Mouse (Mus musculus) bone marrow macrophage, adult 2 months (primary cell): Measurements from ENCODE around the gene Cnih1. TPM values are rescaled to one million over a fixed set of nuclear protein-coding genes. Genes with fewer than 3 reads are reported as not detected.
"Not testable (repeated sequence)": the region's sequence is repeated elsewhere in the genome, so short reads cannot be mapped to it uniquely, and the experiment has no call there.

ENCODE experiments used
- H3K27ac ChIP-seq: 2 replicates; pipeline ENCODE4 v1.5.1; 2012; ENCODE audit warnings: low read depth, low read length; ENCODE audit not compliant: insufficient read depth
- H3K4me1 ChIP-seq: 2 replicates; pipeline ENCODE4 v1.6.1; 2012; ENCODE audit warnings: low read length; ENCODE audit not compliant: control insufficient read depth, insufficient read depth
- H3K4me3 ChIP-seq: 2 replicates; pipeline ENCODE4 v1.5.1; 2012; ENCODE audit warnings: mild to moderate bottlenecking, low read length, moderate library complexity; ENCODE audit not compliant: insufficient read depth
- CTCF ChIP-seq: IDR thresholded peaks from 2 replicates; pipeline ENCODE4 v1.5.1; 2012; ENCODE audit warnings: low read depth, mild to moderate bottlenecking, low read length, moderate library complexity
- POLR2A ChIP-seq: IDR thresholded peaks from 2 replicates; pipeline ENCODE4 v1.6.1; 2012; ENCODE audit warnings: mild to moderate bottlenecking, low read depth, low read length, borderline replicate concordance
- polyA plus RNA-seq: library from polyadenylated mRNA; stranded (reverse); fragments of >200 nt; gene quantifications from 2 replicates; pipeline ENCODE4 v1.2.4, GENCODE M21; 2012; ENCODE audit not compliant: missing spikeins, insufficient read depth, insufficient read length

Cnih1 gene
- polyA plus RNA-seq, 1 experiment, result 88.8 TPM

DNA sequence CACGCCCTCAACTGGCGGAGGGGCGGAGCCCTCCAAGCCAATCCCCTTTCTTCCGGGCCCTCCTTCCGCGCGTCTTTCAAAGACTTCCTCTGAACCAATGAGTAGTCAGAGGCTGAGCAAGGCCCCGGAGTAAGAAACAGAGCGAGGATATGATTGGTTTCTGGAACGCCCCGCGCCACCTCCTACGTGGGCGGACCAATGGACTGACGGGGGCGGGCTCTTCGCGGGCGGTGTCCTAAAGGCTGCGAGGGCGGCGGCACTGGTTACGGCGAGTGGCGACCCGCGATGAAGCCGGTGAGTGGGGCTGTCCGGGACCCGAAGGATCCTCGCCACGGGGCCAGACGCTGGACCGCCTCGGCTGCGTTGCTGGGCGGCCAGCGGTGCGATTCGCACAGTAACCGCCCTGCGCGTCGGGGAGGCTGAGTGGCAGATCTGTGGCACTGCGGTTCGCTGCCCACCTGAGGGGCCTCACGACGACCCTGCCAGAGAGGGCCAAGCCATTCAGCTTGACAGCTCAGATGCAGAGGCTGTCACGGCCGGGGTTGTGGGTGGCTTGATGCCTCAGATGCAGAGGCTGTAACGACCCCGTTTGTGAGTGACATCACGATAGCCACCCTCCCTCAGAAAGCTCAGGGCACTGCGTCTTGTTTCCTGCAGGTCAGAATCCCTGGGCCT is 27.7 kb downstream of the Cnih1 start, which contains the start of gene Cdkn3:
TSS of gene Cdkn3 (plus strand) at position 187 of the 675 bp plus-strand sequence.
- Histone ChIP-seq H3K4me3 (peak within 1 kb of the TSS; percentile 78), H3K27ac (no peak within 1 kb of the TSS), H3K4me1 (peaks cover 6% of the 10 kb centered on the region)
- no peak for TF ChIP-seq CTCF
- TF ChIP-seq POLR2A, result no peak

DNA sequence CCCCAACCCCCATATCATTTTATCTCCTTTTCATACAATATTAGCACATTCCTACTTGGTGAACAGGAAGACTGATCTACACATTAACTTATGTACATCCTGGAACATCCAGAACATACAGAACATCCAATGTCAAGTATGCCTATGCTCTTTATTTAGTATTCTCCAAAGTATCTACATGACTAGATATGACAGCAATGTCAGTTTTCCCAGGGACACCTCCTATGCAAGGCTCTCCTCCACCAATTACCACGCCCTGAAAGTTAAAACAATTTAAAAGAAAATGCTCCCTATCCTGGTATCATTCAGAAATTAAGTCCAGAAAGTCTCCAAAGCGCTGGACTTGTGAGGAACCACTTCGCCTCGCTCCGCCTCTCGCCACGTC is 28.2 kb downstream of the Cnih1 start:
- TF ChIP-seq POLR2A, result no peak
- TF ChIP-seq CTCF, result no peak
- Histone ChIP-seq H3K4me1 (peaks cover 6% of the 10 kb centered on the region), H3K4me3 (no peak overlapping the region), H3K27ac (no peak overlapping the region)

DNA sequence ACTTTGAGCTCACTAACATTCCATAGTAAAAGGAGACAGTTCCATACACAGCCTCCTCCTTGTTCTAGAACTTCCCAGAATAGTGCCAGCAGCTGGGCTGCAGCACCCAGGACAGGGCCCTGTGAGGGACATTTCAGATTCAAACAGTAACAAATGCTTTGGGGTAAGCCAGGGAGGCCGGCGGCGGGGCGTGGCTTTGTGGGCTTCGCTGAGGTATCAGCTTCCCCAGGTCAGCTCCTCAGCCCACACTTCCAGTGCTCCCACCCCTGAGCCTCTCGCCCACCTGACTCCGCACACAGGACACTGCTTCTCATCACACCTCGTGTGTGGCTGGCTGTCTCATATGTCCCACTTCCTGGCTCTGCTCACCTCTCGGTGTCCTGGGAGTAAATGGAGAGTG is 30.5 kb downstream of the Cnih1 start:
- TF ChIP-seq CTCF, result no peak
- no peak for TF ChIP-seq POLR2A
- Histone ChIP-seq H3K4me1 (peaks cover 6% of the 10 kb centered on the region), H3K27ac (no peak overlapping the region), H3K4me3 (no peak overlapping the region)

DNA sequence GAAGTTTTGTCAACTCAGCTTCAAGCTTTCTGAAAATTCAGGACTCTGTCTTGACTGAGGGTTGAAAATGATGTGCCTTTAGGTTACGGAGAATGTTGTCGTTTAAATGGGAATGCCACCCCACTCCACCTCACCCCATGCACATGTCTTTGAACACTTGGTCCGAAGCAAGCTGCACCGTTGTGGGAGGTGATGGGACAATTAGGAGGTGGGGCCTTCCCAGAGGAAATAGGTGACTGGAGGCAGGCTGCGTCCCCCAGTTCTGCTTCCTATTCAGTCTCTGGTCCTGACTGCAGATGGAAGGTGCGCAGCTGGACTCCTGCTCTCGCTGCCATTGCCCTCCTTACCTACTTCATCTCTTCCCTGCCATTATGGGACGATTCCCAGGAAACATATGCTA is 32.4 kb downstream of the Cnih1 start:
- Histone ChIP-seq H3K4me1 (no peaks in the 10 kb centered on the region; the same call in 1 of the 2 replicates), H3K27ac (no peak overlapping the region), H3K4me3 (no peak overlapping the region)
- TF ChIP-seq CTCF, result no peak
- TF ChIP-seq POLR2A, result no peak

DNA sequence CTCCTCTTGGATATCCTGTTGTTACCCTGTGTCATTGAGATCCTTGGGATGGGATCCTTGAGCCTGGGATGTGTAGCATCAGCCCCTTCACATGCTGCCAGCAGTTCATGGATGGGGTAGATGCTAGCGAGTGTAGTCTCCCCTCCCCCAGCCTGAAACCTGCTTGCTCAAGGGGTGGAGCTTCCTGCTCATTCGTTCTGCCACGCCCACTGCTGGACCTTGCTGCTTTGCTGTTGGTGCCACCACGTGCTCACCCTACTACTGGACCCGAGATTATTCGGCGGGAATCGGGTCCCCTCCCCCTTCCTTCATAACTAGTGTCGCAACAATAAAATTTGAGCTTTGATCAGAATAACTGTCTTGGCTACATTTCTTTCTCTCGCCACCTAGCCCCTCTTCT is 33.8 kb downstream of the Cnih1 start:
- H3K27ac ChIP-seq, H3K4me3 ChIP-seq, H3K4me1 ChIP-seq: not testable (repeated sequence)

DNA sequence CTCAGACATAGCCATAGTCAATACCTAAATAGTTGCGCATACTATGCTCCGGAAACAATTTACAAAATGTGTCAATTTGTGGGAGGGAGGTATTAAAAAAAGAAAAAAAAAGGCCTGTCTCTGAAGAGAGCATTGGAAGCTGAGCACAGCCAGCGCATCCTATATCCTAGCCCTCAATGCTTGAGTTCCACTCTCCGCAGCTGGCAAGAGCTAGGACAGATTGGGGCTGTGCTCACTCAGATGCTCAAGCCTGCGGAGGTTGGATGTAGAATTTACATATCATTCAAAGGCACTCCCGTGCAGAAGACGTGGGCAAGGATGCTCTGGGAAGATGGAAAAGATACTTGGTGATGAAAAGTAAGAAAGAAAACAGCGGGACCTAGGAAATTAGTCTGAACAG is 42.8 kb downstream of the Cnih1 start:
- Histone ChIP-seq H3K4me1 (peaks cover 11% of the 10 kb centered on the region), H3K4me3 (no peak overlapping the region), H3K27ac (no peak overlapping the region)
- TF ChIP-seq CTCF, result no peak
- no peak for TF ChIP-seq POLR2A

DNA sequence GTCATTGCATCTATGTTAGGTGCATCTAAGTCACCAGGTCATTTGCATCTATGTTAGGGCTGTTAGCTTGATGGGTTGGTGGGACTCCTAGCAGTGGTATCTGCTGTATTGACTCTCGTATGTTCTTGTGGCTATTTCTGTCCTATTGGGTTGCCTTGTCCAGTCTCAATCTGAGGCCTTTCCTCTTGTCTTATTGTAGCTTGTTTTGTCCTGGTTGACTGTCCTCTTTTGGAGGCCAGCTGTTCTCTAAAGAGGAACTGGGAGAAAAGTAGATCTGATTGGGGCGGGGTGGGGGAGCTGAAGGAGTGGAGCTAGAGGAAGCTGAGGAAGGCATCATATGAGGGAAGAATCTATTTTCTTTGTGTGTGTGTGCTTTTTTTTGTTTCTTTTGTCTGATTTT is 45.5 kb downstream of the Cnih1 start:
- peaks cover 11% of the 10 kb centered on the region for H3K4me1 ChIP-seq
- peak overlapping the region; percentile 52 for H3K27ac ChIP-seq
- no peak overlapping the region for H3K4me3 ChIP-seq
- TF ChIP-seq CTCF (no peak), POLR2A (no peak)

DNA sequence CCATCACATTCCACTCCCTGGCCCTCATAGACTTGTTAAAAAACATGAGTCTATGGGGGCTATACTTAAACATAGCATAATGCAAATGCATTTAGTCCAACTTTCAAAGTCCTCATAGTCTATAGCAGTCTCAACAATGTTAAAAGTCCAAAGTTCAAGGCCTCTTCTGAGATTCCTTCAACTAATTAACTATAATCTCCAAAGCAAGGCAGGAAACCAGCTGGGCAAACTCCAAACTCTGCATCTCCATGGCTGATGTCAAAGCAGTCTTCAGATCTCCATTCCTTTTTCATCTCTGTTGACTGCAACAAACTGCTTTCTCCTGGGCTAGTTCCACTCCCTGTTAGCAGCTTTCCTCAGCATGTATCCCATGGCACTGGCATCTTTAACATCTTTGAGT is 50.9 kb downstream of the Cnih1 start:
- H3K27ac ChIP-seq, H3K4me3 ChIP-seq, H3K4me1 ChIP-seq: not testable (repeated sequence)

DNA sequence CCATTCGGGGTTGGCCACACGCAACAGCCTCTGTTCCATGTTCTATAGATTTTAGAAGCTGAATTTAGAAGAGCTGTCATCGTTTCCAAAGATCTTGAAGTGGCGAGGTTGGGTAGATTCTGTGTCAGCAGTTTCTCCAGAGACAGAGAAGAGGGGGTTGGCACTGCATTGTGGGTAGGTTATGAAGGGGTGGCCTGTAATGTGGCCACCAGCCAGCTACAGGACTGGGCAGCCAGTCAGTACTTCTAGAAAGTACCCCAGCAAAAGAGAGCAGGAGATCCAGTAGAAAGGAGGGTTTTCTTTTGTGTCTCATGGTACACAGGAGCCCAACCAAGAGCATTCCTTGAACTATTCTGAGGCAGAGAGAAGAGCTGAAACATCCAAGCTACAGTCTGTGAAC is 51.8 kb downstream of the Cnih1 start:
- TF ChIP-seq POLR2A (no peak), CTCF (no peak)

DNA sequence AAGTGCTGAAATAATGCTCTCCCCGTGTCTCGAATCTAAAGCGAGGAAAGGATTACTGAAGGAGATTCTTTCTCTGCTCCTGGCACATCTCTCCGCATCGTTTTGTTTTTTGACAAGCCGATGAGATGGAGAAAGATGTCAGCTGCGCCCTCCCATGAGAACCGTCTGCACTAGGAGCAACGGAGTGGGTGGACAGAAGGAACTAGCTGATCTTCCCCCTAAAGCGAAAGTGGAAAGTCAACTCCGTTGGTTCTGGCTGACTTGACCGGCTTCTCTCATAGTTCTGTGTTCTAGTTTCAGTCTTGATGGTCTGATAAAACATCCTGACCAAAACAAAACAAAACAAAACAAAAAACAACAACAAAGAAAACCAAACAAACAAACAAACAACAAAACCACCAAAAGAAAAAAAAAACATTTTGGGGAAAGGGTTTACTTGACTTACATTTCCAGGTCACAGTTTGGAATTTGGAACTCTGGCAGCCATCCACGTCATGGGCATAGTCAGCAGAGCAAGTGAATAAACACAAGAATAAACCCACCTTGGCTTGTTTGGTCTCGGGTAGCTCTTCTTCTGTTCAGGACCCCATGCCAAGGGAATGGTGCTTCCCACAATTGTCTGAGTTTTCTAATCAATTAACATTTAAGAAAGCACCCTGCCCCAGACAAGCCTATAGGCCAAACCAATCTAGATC is 53.3 kb downstream of the Cnih1 start:
- TF ChIP-seq CTCF (no peak), POLR2A (no peak)
- Histone ChIP-seq H3K4me3 (no peak overlapping the region), H3K27ac (no peak overlapping the region), H3K4me1 (no peaks in the 10 kb centered on the region)

More for the DNA sequence above, 51.8 kb downstream of the Cnih1 start:
- Histone ChIP-seq H3K4me1 (no peaks in the 10 kb centered on the region), H3K4me3 (no peak overlapping the region), H3K27ac (no peak overlapping the region)

DNA sequence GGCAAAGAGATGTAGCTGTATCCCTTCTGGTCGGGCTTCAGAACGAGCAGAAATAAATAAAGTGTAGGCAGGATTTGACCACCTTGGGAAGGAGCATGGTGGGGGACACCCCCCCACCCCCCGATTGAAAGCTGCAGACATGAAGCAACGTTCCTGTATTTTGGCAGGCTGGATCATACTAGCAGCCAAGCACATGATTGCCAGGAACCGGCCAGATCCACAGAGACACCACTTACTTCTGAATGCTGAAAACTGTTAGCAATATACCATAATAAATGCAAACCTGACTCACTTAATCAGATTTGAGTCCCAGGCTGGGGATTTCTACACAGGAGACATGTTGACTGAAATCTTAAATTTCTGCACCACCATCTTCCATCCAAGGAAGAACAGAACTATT is 53.9 kb downstream of the Cnih1 start:
- Histone ChIP-seq H3K27ac (no peak overlapping the region), H3K4me1 (no peaks in the 10 kb centered on the region), H3K4me3 (no peak overlapping the region)
- TF ChIP-seq CTCF (no peak), POLR2A (no peak)
